Mouse (Mus musculus): ENCODE measurements around the gene Cartpt. TPM values are rescaled to one million over a fixed set of nuclear protein-coding genes. Genes with fewer than 3 reads are reported as not detected.

Cartpt gene
- polyA plus RNA-seq, 1 experiment from 2014 or later, result 0.33 TPM

DNA sequence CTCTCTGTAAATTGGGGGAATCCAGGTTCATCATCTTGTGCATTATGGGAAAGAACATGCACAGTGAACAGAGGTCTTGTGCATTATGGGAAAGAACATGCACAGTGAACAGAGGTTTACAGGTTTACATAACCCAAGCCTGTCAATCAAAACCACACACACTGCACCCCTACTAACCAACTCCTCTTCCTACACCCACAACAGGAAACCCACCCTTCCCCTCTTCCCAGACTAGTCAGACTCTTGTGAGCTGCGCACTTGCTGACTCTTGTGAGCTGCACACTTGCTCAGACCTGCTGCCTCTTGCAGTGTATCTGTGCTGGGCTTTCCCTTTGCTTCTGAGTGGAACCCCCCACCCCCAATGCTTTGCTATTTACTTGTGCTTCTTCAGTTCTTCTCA lies 31.5 kb upstream of the Cartpt start:
- no peaks in the 10 kb centered on the region for H3K27me3 ChIP-seq (ENCODE audit: insufficient read depth, low read length)
- no peak for ATAC-seq (ENCODE audit: insufficient read depth)
- no peak for DNase-seq
- no peaks in the 10 kb centered on the region for H3K9me3 ChIP-seq (ENCODE audit: low read depth, low read length)
- H3K27ac ChIP-seq (ENCODE audit: low read depth), result no peak overlapping the region
- WGBS, result 86% methylated on average over 1 of the region's 1 CpGs
- no peak for TF ChIP-seq CTCF (IDR thresholded peaks at IDR 0.05; ENCODE audit: low read depth)
- H3K4me3 ChIP-seq (ENCODE audit: low read depth, low read length), result no peak overlapping the region
- H3K4me2 ChIP-seq, result no peak overlapping the region
- H3K36me3 ChIP-seq (ENCODE audit: insufficient read depth), result no peaks in the 10 kb centered on the region
- H3K4me1 ChIP-seq (ENCODE audit: insufficient read depth), result no peaks in the 10 kb centered on the region
- no peak overlapping the region for H3K9ac ChIP-seq

DNA sequence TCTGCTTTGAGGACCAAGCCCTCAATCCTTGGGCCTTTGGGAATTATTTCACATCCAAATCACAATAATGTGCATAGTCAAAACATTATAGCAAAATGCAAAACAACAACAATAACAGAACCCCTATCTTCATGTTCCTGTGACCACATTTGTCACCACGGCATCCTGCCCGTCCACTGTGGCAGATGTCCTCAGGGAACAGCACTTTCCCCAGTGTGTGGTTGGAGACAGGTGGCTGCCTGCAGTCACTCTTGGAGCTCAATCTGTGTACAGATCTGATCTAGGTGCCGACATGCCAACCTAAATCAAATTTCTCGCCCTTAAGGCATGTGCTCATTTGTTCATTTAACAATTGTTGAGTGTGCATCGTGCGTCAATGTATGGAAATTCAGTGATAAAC lies 30.6 kb upstream of the Cartpt start:
- Histone ChIP-seq H3K9ac (no peak overlapping the region), H3K27me3 (ENCODE audit: insufficient read depth, low read length) (no peaks in the 10 kb centered on the region), H3K4me2 (no peak overlapping the region), H3K27ac (ENCODE audit: low read depth) (no peak overlapping the region), H3K9me3 (ENCODE audit: low read depth, low read length) (no peaks in the 10 kb centered on the region), H3K36me3 (ENCODE audit: insufficient read depth) (no peaks in the 10 kb centered on the region), H3K4me3 (ENCODE audit: low read depth, low read length) (no peak overlapping the region), H3K4me1 (ENCODE audit: insufficient read depth) (no peaks in the 10 kb centered on the region)
- TF ChIP-seq CTCF (IDR thresholded peaks at IDR 0.05; ENCODE audit: low read depth), result no peak
- ATAC-seq (ENCODE audit: insufficient read depth), result no peak
- no peak for DNase-seq
- WGBS, result 87% methylated on average over 6 of the region's 6 CpGs

DNA sequence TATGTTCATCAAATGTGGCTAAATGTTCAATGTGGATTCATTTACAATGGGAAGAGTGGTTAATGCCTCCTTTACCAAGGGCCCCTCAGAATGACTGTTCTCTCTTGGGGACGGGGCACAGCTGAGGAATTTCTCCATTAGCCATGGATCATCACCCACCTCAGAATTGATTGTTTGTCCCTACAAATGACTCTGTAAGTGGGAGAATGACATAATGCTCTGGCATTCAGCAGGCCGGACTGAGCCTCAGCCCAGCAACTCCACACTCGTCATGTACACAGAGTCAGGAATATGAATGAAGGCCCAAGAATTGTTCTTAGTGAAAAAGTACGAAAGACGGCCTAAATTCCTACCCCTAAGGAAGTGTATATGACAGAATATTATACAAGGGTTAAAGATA lies 25.4 kb upstream of the Cartpt start:
- no peak overlapping the region for H3K9ac ChIP-seq
- no peak overlapping the region for H3K4me2 ChIP-seq
- H3K36me3 ChIP-seq (ENCODE audit: insufficient read depth), result no peaks in the 10 kb centered on the region
- WGBS, result 44% methylated on average over 5 of the region's 5 CpGs
- no peaks in the 10 kb centered on the region for H3K4me1 ChIP-seq (ENCODE audit: insufficient read depth)
- TF ChIP-seq CTCF (IDR thresholded peaks at IDR 0.05; ENCODE audit: low read depth), result no peak
- DNase-seq (no peak), ATAC-seq (ENCODE audit: insufficient read depth) (no peak)
- H3K4me3 ChIP-seq (ENCODE audit: low read depth, low read length), result no peak overlapping the region
- H3K27ac ChIP-seq (ENCODE audit: low read depth), result no peak overlapping the region
- H3K9me3 ChIP-seq (ENCODE audit: low read depth, low read length), result no peaks in the 10 kb centered on the region
- no peaks in the 10 kb centered on the region for H3K27me3 ChIP-seq (ENCODE audit: insufficient read depth, low read length)

DNA sequence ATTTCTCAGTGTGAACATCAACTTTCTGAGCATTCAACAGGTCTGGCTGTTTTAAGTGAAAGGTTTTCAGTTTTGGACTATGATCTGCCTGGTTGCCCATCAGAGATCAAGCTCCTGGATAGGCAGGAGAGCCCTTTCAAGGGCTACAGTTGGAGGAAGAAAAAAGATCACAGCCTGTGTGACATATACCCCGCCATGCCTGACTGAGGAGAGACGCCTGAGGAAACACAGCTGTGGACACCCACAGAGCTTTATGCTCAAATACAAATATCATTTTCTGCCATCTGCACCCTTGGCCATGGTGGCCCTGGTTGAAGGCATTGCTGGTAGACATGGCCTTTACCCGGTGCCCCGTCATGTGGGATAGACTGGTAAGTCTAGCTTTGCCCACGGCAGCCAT lies 14.7 kb upstream of the Cartpt start:
- Histone ChIP-seq H3K27me3 (ENCODE audit: insufficient read depth, low read length) (no peaks in the 10 kb centered on the region), H3K4me2 (no peak overlapping the region), H3K4me3 (ENCODE audit: low read depth, low read length) (no peak overlapping the region), H3K9me3 (ENCODE audit: low read depth, low read length) (no peaks in the 10 kb centered on the region), H3K36me3 (ENCODE audit: insufficient read depth) (no peaks in the 10 kb centered on the region), H3K9ac (no peak overlapping the region), H3K4me1 (ENCODE audit: insufficient read depth) (no peaks in the 10 kb centered on the region), H3K27ac (ENCODE audit: low read depth) (no peak overlapping the region)
- TF ChIP-seq CTCF (IDR thresholded peaks at IDR 0.05; ENCODE audit: low read depth), result no peak
- WGBS, result 81% methylated on average over 5 of the region's 5 CpGs
- no peak for ATAC-seq (ENCODE audit: insufficient read depth)
- DNase-seq, result no peak

DNA sequence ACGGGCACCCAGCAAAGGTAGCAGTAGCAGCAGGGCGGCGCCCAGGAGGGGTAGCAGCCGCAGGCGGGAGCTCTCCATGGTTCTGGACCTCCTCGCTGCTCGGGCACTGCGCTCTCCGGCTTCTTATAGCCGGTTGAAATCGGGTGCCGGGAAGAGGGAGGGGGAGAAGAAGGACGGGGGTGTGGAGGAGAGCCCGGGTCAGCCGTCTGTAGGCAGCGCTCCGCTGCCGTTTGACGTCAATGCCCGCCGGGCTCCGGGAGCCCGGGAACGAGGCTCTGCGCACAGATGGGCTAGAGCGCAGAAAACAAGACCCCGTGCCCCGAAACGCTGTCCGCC lies 366 bp downstream of the Cartpt start:
- 2% methylated on average over 30 of the region's 30 CpGs for WGBS
- H3K27me3 ChIP-seq (ENCODE audit: insufficient read depth, low read length), result peaks cover 32% of the 10 kb centered on the region

DNA sequence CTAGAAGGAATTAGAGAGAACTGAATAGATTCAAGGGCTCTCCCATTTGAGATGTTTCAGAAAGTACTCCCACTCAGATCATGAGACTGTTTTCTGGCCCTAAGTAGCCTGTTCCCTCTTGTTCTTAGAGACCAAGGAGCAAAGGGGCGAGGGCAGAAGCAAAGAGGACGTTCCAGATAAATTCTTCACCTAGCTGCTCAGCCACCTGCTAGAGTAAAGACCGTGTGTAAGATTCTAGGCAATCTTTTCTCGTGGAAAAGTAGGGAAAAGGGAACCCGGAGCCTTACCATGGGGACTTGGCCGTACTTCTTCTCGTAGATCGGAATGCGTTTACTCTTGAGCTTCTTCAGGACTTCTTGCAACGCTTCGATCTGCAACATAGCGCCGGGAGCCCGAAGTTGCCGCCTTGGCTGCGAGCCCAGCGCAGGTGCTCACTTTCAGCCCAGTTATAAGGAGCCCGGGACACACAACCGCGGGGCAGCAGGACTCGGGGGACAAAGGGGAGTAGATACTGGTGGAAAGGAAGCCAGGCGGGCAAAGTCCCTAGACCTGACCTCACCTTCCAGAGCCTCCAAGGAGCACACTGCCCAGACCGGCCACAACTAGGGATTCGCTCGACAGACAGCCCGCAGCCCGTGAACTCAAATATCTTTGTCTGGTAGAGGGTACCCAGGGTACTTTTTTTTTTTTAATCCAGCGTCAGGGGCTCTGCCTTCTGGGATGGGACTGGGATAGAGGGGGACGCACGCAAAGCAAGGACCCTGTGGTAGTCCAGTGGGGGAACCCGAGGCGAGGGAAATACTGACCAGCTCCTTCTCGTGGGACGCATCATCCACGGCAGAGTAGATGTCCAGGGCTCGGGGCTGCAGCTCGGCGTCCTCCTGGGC lies 978 bp downstream of the Cartpt start:
- Histone ChIP-seq H3K9ac (no peak overlapping the region), H3K9me3 (ENCODE audit: low read depth, low read length) (no peaks in the 10 kb centered on the region), H3K4me3 (ENCODE audit: low read depth, low read length) (no peak overlapping the region; the same call in 1 of the 2 replicates), H3K27ac (ENCODE audit: low read depth) (no peak overlapping the region), H3K27me3 (ENCODE audit: insufficient read depth, low read length) (peaks cover 32% of the 10 kb centered on the region), H3K36me3 (ENCODE audit: insufficient read depth) (no peaks in the 10 kb centered on the region), H3K4me2 (peak overlapping the region; percentile 29; the same call in 1 of the 2 replicates), H3K4me1 (ENCODE audit: insufficient read depth) (no peaks in the 10 kb centered on the region)
- WGBS, result 10% methylated on average over 38 of the region's 38 CpGs
- DNase-seq, result no peak
- no peak for ATAC-seq (ENCODE audit: insufficient read depth)
- TF ChIP-seq CTCF (IDR thresholded peaks at IDR 0.05; ENCODE audit: low read depth), result no peak

More for the DNA sequence above, 366 bp downstream of the Cartpt start:
- Histone ChIP-seq H3K4me3 (ENCODE audit: low read depth, low read length) (no peak overlapping the region; the same call in 1 of the 2 replicates), H3K36me3 (ENCODE audit: insufficient read depth) (no peaks in the 10 kb centered on the region), H3K4me1 (ENCODE audit: insufficient read depth) (no peaks in the 10 kb centered on the region), H3K9ac (no peak overlapping the region), H3K4me2 (peak overlapping the region; percentile 29; the same call in 1 of the 2 replicates), H3K27ac (ENCODE audit: low read depth) (no peak overlapping the region), H3K9me3 (ENCODE audit: low read depth, low read length) (no peaks in the 10 kb centered on the region)
- DNase-seq (peak; percentile 89), ATAC-seq (ENCODE audit: insufficient read depth) (peak; percentile 63; the same call in 1 of the 2 replicates)
- no peak for TF ChIP-seq CTCF (IDR thresholded peaks at IDR 0.05; ENCODE audit: low read depth)

DNA sequence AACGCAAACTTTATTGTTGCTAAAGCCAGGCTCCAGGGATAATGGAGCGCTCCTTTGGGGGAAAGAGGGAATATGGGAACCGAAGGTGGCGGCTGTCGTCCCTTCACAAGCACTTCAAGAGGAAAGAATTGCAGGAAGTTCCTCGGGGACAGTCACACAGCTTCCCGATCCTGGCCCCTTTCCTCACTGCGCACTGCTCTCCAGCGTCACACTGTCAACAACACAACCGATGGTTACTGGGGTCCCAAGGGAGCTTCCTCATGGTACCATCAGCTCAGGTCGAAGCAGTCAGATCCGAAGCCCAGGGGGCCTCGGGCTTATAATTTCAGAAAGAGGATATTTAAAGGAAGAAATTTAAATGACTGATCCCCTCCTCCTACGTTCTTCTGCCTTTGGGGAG lies 2.1 kb downstream of the Cartpt start:
- Histone ChIP-seq H3K36me3 (ENCODE audit: insufficient read depth) (no peaks in the 10 kb centered on the region), H3K27ac (ENCODE audit: low read depth) (no peak overlapping the region), H3K9ac (no peak overlapping the region), H3K4me3 (ENCODE audit: low read depth, low read length) (no peak overlapping the region), H3K27me3 (ENCODE audit: insufficient read depth, low read length) (peaks cover 32% of the 10 kb centered on the region), H3K4me2 (no peak overlapping the region), H3K4me1 (ENCODE audit: insufficient read depth) (no peaks in the 10 kb centered on the region), H3K9me3 (ENCODE audit: low read depth, low read length) (no peaks in the 10 kb centered on the region)
- TF ChIP-seq CTCF (IDR thresholded peaks at IDR 0.05; ENCODE audit: low read depth), result no peak
- DNase-seq, result peak; percentile 10
- no peak for ATAC-seq (ENCODE audit: insufficient read depth)
- 32% methylated on average over 14 of the region's 14 CpGs for WGBS
